Mouse (Mus musculus) liver, embryonic 14 days (tissue): Measurements from ENCODE around the gene Ccdc117. TPM values are rescaled to one million over a fixed set of nuclear protein-coding genes. Genes with fewer than 3 reads are reported as not detected.

Experiments used
- polyA plus RNA-seq: library from polyadenylated mRNA; depleted of rRNA; stranded (reverse); fragments of >200 nt; gene quantifications from 2 replicates; pipeline ENCODE4 v1.2.3, GENCODE M21; 2012; rRNA removed

The Ccdc117 gene
- 6.6 and 7.5 TPM in 2 replicates for polyA plus RNA-seq

GRCm38 (mm10) chr11:5541799-5542481, at the start of gene Ccdc117:
Gene Ccdc117, minus strand, starts transcription at chr11:5542187.

GRCm38 (mm10) chr11:5569474-5569873, 27.5 kb upstream of the Ccdc117 start, which contains the start of gene Ankrd36:
Gene Ankrd36, plus strand, starts transcription at chr11:5569684.

DNA sequence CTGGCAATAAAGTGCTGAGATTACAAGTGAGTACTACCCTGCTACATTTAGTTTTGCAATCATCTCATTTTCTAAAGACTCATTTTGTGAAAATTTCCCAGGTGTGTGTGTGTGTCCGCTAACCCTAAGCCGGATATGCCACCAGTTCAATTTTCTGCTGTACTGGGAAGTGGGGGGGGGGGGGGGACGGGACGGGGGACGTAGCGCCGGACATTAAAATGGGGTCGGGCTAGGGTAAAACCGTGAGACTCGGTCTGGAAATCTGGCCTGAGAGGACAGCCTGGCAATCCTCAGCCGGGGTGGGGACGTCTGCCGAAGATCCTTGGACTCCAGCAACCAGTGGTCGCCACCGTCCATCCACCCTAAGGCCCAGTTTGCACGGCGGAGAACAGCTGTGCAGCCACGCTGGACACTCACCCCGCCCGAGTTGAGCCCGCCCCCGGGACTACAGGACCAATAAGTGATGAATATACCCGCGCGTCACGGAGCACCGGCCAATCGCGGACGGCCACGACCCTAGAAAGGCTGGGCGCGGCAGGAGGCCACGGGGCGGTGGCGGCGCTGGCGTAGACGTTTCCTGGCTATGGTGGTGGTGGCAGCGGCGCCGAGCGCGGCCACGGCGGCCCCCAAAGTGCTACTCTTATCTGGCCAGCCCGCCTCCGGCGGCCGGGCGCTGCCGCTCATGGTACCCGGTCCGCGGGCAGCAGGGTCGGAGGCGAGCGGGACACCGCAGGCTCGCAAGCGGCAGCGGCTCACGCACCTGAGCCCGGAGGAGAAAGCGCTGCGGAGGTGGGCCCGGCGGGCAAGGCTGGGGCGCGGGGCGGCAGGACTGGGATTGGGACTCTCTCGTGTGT, 21.3 kb downstream of the Ccdc117 start, which contains the start of gene Xbp1:
Gene Xbp1, plus strand, starts transcription at position 248 of the 854 bp plus-strand sequence.

Other genes with a start within 250 kb of the Ccdc117 start
- gene Znrf3, start 97.3 kb downstream of the Ccdc117 start, polyA plus RNA-seq, result 1.3 and 1.6 TPM in 2 replicates
- gene Xbp1, start 21.5 kb downstream of the Ccdc117 start, polyA plus RNA-seq, result 34.8 and 34.9 TPM in 2 replicates
- gene Ankrd36, start 27.5 kb upstream of the Ccdc117 start, polyA plus RNA-seq, result 0.71 and 0.82 TPM in 2 replicates
- 54.2 and 58.9 TPM in 2 replicates for gene Mrps24, start 173.5 kb upstream of the Ccdc117 start, polyA plus RNA-seq
- 3.1 and 3.6 TPM in 2 replicates for gene Urgcp, start 220.2 kb upstream of the Ccdc117 start, polyA plus RNA-seq
- gene Dbnl, start 246.3 kb upstream of the Ccdc117 start, polyA plus RNA-seq, result 30.3 and 34.5 TPM in 2 replicates